Mouse (Mus musculus) thymus, adult 2 months (tissue): ENCODE measurements at regions not wholly inside any gene's neighbourhood (a gene's known extent, or its start where the extent isn't known, plus 50 kb on each side); places are given as distances from the start of the nearest gene placed in this dataset.

Source experiments
- CTCF ChIP-seq: fragments of 200-500 bp; IDR thresholded peaks from 2 replicates; pipeline ENCODE4 v1.5.1; 2012; ENCODE audit warnings: mild to moderate bottlenecking, control low read depth, low read length, moderate library complexity, borderline replicate concordance; ENCODE audit not compliant: control insufficient read depth, poor library complexity, insufficient read depth; ENCODE audit errors: extremely low read depth
- POLR2A ChIP-seq: fragments of 200-500 bp; IDR thresholded peaks from 2 replicates; pipeline ENCODE4 v1.6.1; 2012; ENCODE audit warnings: mild to moderate bottlenecking, low read length, control low read depth, moderate library complexity; ENCODE audit not compliant: control insufficient read depth, poor library complexity, insufficient read depth; ENCODE audit errors: extremely low read depth

- no peak for TF ChIP-seq CTCF
- no peak for TF ChIP-seq POLR2A
Measured at GRCm38 (mm10) chr6:51015735-51016134, 361.5 kb upstream of the Npvf start.
